Mouse (Mus musculus): ENCODE measurements at regions not wholly inside any gene's neighbourhood (a gene's known extent, or its start where the extent isn't known, plus 50 kb on each side); places are given as distances from the start of the nearest gene placed in this dataset.
"Not testable (repeated sequence)": the region's sequence is repeated elsewhere in the genome, so short reads cannot be mapped to it uniquely, and the experiment has no call there.

- 56% methylated on average over 7 of the region's 7 CpGs for WGBS
- Histone ChIP-seq H3K27me3 (ENCODE audit: control insufficient read depth, insufficient read depth, low read length) (peaks cover 16% of the 10 kb centered on the region; the same call in 1 of the 2 replicates), H3K4me3 (ENCODE audit: low read depth, low read length) (no peak overlapping the region), H3K9ac (replicated peaks; ENCODE audit: low read depth, low read length) (no peak overlapping the region), H3K4me2 (ENCODE audit: low read depth, low read length) (no peak overlapping the region), H3K9me3 (replicated peaks; ENCODE audit: control insufficient read depth, low read length) (no peaks in the 10 kb centered on the region), H3K4me1 (ENCODE audit: control insufficient read depth, insufficient read depth) (no peaks in the 10 kb centered on the region), H3K27ac (ENCODE audit: low read depth) (no peak overlapping the region), H3K36me3 (replicated peaks; ENCODE audit: control insufficient read depth, insufficient read depth, low read length) (no peaks in the 10 kb centered on the region)
- ATAC-seq (ENCODE audit: insufficient read depth, low read depth) (no peak), DNase-seq (ENCODE audit: low spot score) (no peak)
- no peak for TF ChIP-seq CTCF (IDR thresholded peaks at IDR 0.05; ENCODE audit: low read depth)
- TF ChIP-seq EP300 (IDR thresholded peaks at IDR 0.05; ENCODE audit: low read depth) = no peak
Measured at GRCm38 (mm10) chr12:112306208-112306607, 160.2 kb downstream of the Kif26a start.

GRCm38 (mm10) chr12:112308016-112308415 is 162.0 kb downstream of the Kif26a start:
- Histone ChIP-seq H3K9ac (replicated peaks; ENCODE audit: low read depth, low read length) (no peak overlapping the region), H3K4me1 (ENCODE audit: control insufficient read depth, insufficient read depth) (no peaks in the 10 kb centered on the region), H3K27me3 (ENCODE audit: control insufficient read depth, insufficient read depth, low read length) (no peaks in the 10 kb centered on the region), H3K36me3 (replicated peaks; ENCODE audit: control insufficient read depth, insufficient read depth, low read length) (no peaks in the 10 kb centered on the region), H3K9me3 (replicated peaks; ENCODE audit: control insufficient read depth, low read length) (no peaks in the 10 kb centered on the region), H3K4me3 (ENCODE audit: low read depth, low read length) (no peak overlapping the region), H3K4me2 (ENCODE audit: low read depth, low read length) (no peak overlapping the region), H3K27ac (ENCODE audit: low read depth) (no peak overlapping the region)
- no peak for TF ChIP-seq EP300 (IDR thresholded peaks at IDR 0.05; ENCODE audit: low read depth)
- no peak for TF ChIP-seq CTCF (IDR thresholded peaks at IDR 0.05; ENCODE audit: low read depth)
- ATAC-seq (ENCODE audit: insufficient read depth, low read depth) = no peak
- DNase-seq (ENCODE audit: low spot score) = no peak

- 92% methylated on average over 13 of the region's 13 CpGs for WGBS
- not testable (repeated sequence) for H3K36me3 ChIP-seq (replicated peaks; ENCODE audit: control insufficient read depth, insufficient read depth, low read length); H3K4me1 ChIP-seq (ENCODE audit: control insufficient read depth, insufficient read depth); H3K4me3 ChIP-seq (ENCODE audit: low read depth, low read length); H3K4me2 ChIP-seq (ENCODE audit: low read depth, low read length); H3K9me3 ChIP-seq (replicated peaks; ENCODE audit: control insufficient read depth, low read length); ATAC-seq (ENCODE audit: insufficient read depth, low read depth); DNase-seq (ENCODE audit: low spot score); H3K27ac ChIP-seq (ENCODE audit: low read depth); H3K9ac ChIP-seq (replicated peaks; ENCODE audit: low read depth, low read length); H3K27me3 ChIP-seq (ENCODE audit: control insufficient read depth, insufficient read depth, low read length)
Measured at GRCm38 (mm10) chr12:112309096-112309495, 163.1 kb downstream of the Kif26a start.

GRCm38 (mm10) chr12:112309781-112310180 is 163.8 kb downstream of the Kif26a start:
- Histone ChIP-seq H3K36me3 (replicated peaks; ENCODE audit: control insufficient read depth, insufficient read depth, low read length) (no peaks in the 10 kb centered on the region), H3K27ac (ENCODE audit: low read depth) (no peak overlapping the region), H3K9me3 (replicated peaks; ENCODE audit: control insufficient read depth, low read length) (no peaks in the 10 kb centered on the region), H3K4me3 (ENCODE audit: low read depth, low read length) (no peak overlapping the region), H3K4me1 (ENCODE audit: control insufficient read depth, insufficient read depth) (no peaks in the 10 kb centered on the region), H3K9ac (replicated peaks; ENCODE audit: low read depth, low read length) (no peak overlapping the region), H3K4me2 (ENCODE audit: low read depth, low read length) (no peak overlapping the region), H3K27me3 (ENCODE audit: control insufficient read depth, insufficient read depth, low read length) (no peaks in the 10 kb centered on the region)
- ATAC-seq (ENCODE audit: insufficient read depth, low read depth) = no peak
- no peak for DNase-seq (ENCODE audit: low spot score)
- WGBS = 91% methylated on average over 10 of the region's 10 CpGs
- TF ChIP-seq CTCF (IDR thresholded peaks at IDR 0.05; ENCODE audit: low read depth) (peak; percentile 27), EP300 (IDR thresholded peaks at IDR 0.05; ENCODE audit: low read depth) (no peak)

DNA sequence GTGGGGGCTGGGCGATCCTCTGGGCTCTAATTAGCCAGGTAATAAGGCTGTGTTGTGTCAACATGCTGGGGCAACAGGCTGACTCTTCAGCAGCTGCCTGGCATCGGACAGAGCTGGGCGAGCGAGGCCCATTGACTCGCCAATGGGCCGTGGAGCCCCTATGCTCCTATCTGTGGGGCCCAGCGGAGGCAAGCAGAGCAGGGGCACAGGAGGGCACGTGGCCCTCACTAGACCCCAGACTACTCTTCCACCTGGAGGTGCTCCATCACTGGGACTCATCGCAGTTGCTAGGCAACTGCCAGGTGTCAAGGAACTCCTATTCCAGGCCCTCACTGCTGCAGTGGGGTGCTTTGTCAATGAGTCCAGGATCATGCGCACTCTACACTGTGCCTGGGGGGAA is 164.7 kb downstream of the Kif26a start:
- Histone ChIP-seq H3K4me3 (ENCODE audit: low read depth, low read length) (no peak overlapping the region), H3K27ac (ENCODE audit: low read depth) (no peak overlapping the region), H3K9ac (replicated peaks; ENCODE audit: low read depth, low read length) (no peak overlapping the region), H3K36me3 (replicated peaks; ENCODE audit: control insufficient read depth, insufficient read depth, low read length) (no peaks in the 10 kb centered on the region), H3K4me1 (ENCODE audit: control insufficient read depth, insufficient read depth) (no peaks in the 10 kb centered on the region), H3K4me2 (ENCODE audit: low read depth, low read length) (no peak overlapping the region), H3K9me3 (replicated peaks; ENCODE audit: control insufficient read depth, low read length) (no peaks in the 10 kb centered on the region), H3K27me3 (ENCODE audit: control insufficient read depth, insufficient read depth, low read length) (no peaks in the 10 kb centered on the region)
- 77% methylated on average over 10 of the region's 10 CpGs for WGBS
- DNase-seq (ENCODE audit: low spot score) (no peak), ATAC-seq (ENCODE audit: insufficient read depth, low read depth) (no peak)
- TF ChIP-seq CTCF (IDR thresholded peaks at IDR 0.05; ENCODE audit: low read depth) = no peak
- TF ChIP-seq EP300 (IDR thresholded peaks at IDR 0.05; ENCODE audit: low read depth) = no peak

DNA sequence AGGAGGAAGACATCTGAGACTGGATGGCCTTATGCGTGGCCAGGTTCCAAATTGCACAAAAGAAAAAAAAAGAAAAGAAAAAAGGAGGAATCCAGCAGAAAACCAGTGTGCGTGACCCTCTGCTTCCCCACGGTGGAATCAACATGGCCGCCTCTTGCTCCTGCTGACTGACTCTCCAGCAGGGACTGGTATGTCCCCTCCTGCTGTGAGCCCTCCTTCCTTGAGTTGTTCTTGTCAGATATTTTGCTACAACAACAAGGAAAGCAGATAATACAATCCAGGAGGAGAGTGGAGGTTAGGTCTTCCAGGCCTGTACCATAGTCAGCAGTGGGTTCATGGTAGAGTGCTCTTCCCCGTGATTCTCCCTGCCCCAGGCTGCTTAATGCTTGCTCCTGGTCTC is 168.8 kb downstream of the Kif26a start:
- ATAC-seq (ENCODE audit: insufficient read depth, low read depth) (no peak), DNase-seq (ENCODE audit: low spot score) (no peak)
- Histone ChIP-seq H3K27ac (ENCODE audit: low read depth) (no peak overlapping the region), H3K4me2 (ENCODE audit: low read depth, low read length) (no peak overlapping the region), H3K4me3 (ENCODE audit: low read depth, low read length) (no peak overlapping the region), H3K4me1 (ENCODE audit: control insufficient read depth, insufficient read depth) (no peaks in the 10 kb centered on the region), H3K27me3 (ENCODE audit: control insufficient read depth, insufficient read depth, low read length) (no peaks in the 10 kb centered on the region), H3K9me3 (replicated peaks; ENCODE audit: control insufficient read depth, low read length) (no peaks in the 10 kb centered on the region), H3K36me3 (replicated peaks; ENCODE audit: control insufficient read depth, insufficient read depth, low read length) (no peaks in the 10 kb centered on the region), H3K9ac (replicated peaks; ENCODE audit: low read depth, low read length) (no peak overlapping the region)
- TF ChIP-seq EP300 (IDR thresholded peaks at IDR 0.05; ENCODE audit: low read depth) = no peak
- WGBS = 89% methylated on average over 5 of the region's 5 CpGs

Measured in heart, postnatal 0 days (tissue).